In genomic region chr13:75843993-75844683, GRCm38 (mm10) we compare ENCODE assay signal across 12 mouse cellular contexts. TPM values are rescaled to one million over a fixed set of nuclear protein-coding genes. Genes with fewer than 3 reads are reported as not detected.
DNase-seq lines count a peak whose midpoint lies in the region; ATAC-seq and TF ChIP-seq lines count a peak whose summit lies in the region.
"Had no signal": no experiment of that assay in that cellular context is flagged by ENCODE, and none has a peak within 500 bp of the region (broad histone marks: within the 10 kb centered on the region; RNA-seq: fewer than 3 reads in every experiment).

No protein-coding gene starts in this region.

- no peak for TF ChIP-seq CTCF in bone marrow macrophage, adult 2 months (IDR thresholded peaks at IDR 0.05; ENCODE audit: low read depth, low read length)
- TF ChIP-seq CTCF in small intestine, adult 2 months (IDR thresholded peaks at IDR 0.05; ENCODE audit: extremely low read depth, insufficient read length, insufficient replicate concordance, low read depth, low read length), result no peak

- ATAC-seq in liver, embryonic 11.5 days (replicated peaks; ENCODE audit: low FRiP score), result no peak

- H3K36me3 ChIP-seq in liver, embryonic 11.5 days (ENCODE audit: control insufficient read depth, insufficient read depth, low read length), result no peaks in the 10 kb centered on the region
- H3K36me3 ChIP-seq in small intestine, adult 2 months (ENCODE audit: control insufficient read depth, insufficient read depth, low read length), result peaks cover 25% of the 10 kb centered on the region
- H3K36me3 ChIP-seq: stomach, embryonic 15.5 days had no signal

- H3K9me3 ChIP-seq in liver, embryonic 11.5 days (ENCODE audit: control insufficient read depth, low read length), result no peaks in the 10 kb centered on the region
- H3K9me3 ChIP-seq: limb, embryonic 15.5 days; stomach, embryonic 15.5 days had no signal

- H3K4me3 ChIP-seq in bone marrow macrophage, adult 2 months (ENCODE audit: insufficient read depth, low read length), result no peak overlapping the region
- no peak overlapping the region for H3K4me3 ChIP-seq in liver, embryonic 11.5 days (ENCODE audit: low read depth, low read length)
- peak overlapping the region; percentile 50 for H3K4me3 ChIP-seq in small intestine, adult 2 months (ENCODE audit: low read depth, low read length)
- H3K4me3 ChIP-seq: limb, embryonic 15.5 days; stomach, embryonic 15.5 days had no signal

- peak; percentile 17 to 34 for DNase-seq in spleen, postnatal 36 days (ENCODE audit: low spot score in 2 of 2)
- DNase-seq in spleen, adult 18-20 months, result no peak
- no peak for DNase-seq in liver, embryonic 11.5 days (ENCODE audit: low spot score)
- no peak for DNase-seq in layer of hippocampus, adult 9-11 months
- DNase-seq in right cerebral cortex, adult 18-20 months, result no peak
- no peak for DNase-seq in layer of hippocampus, postnatal 36 days
- DNase-seq: adrenal gland, postnatal 10 days; cerebellum, adult 9-11 months had no signal

- H3K27me3 ChIP-seq in liver, embryonic 11.5 days (replicated peaks; ENCODE audit: control insufficient read depth, insufficient read depth, low read length), result no peaks in the 10 kb centered on the region
- H3K27me3 ChIP-seq in small intestine, adult 2 months (ENCODE audit: control insufficient read depth, insufficient read depth, low read length), result no peaks in the 10 kb centered on the region
- H3K27me3 ChIP-seq: limb, embryonic 15.5 days; stomach, embryonic 15.5 days had no signal

- WGBS in liver, embryonic 11.5 days, result 54% methylated on average over 8 of the region's 8 CpGs
- 15% methylated on average over 8 of the region's 8 CpGs for WGBS in small intestine, adult 2 months

- peak overlapping the region; percentile 32 for H3K27ac ChIP-seq in bone marrow macrophage, adult 2 months (ENCODE audit: insufficient read depth, low read depth, low read length)
- no peak overlapping the region for H3K27ac ChIP-seq in liver, embryonic 11.5 days (ENCODE audit: low read depth, low read length)
- H3K27ac ChIP-seq in small intestine, adult 2 months (ENCODE audit: insufficient read depth, low read depth, low read length), result peak overlapping the region; percentile 90
- H3K27ac ChIP-seq: limb, embryonic 15.5 days; stomach, embryonic 15.5 days had no signal

- no peak overlapping the region for H3K9ac ChIP-seq in liver, embryonic 11.5 days (ENCODE audit: low read depth, low read length)
- H3K9ac ChIP-seq: limb, embryonic 15.5 days; stomach, embryonic 15.5 days had no signal

- TF ChIP-seq POLR2A in bone marrow macrophage, adult 2 months (IDR thresholded peaks at IDR 0.05; ENCODE audit: borderline replicate concordance, low read depth, low read length), result no peak
- TF ChIP-seq POLR2A in small intestine, adult 2 months (IDR thresholded peaks at IDR 0.05; ENCODE audit: low read depth, low read length), result no peak

- H3K4me1 ChIP-seq in bone marrow macrophage, adult 2 months (ENCODE audit: control insufficient read depth, insufficient read depth, low read length), result peaks cover 44% of the 10 kb centered on the region
- peaks cover 13% of the 10 kb centered on the region for H3K4me1 ChIP-seq in liver, embryonic 11.5 days (replicated peaks; ENCODE audit: control insufficient read depth, insufficient read depth, low read length)
- H3K4me1 ChIP-seq in small intestine, adult 2 months (ENCODE audit: control insufficient read depth, insufficient read depth, insufficient read length, low read length), result peaks cover 14% of the 10 kb centered on the region; the same call in 1 of the 2 replicates

- H3K4me2 ChIP-seq in liver, embryonic 11.5 days, result 0 out of 2 replicates have a peak overlapping the region, but pooled peaks have one; percentile 1
- H3K4me2 ChIP-seq: limb, embryonic 15.5 days; stomach, embryonic 15.5 days had no signal

RNA-seq across cellular contexts. Expression of gene Glrx, which starts 4.5 kb away (rescaled TPM):
- 112 and 121 TPM in 2 replicates for polyA plus RNA-seq in bone marrow macrophage, adult 2 months (2012; ENCODE audit: insufficient read depth, insufficient read length, missing spikeins)
- 30.1 and 33.1 TPM in 2 replicates for polyA plus RNA-seq in liver, embryonic 11.5 days (2014; fragmentation: Nextera tagmentation; extraction: Ambion mirVana)
- 63.7 and 205 TPM in 2 replicates for polyA plus RNA-seq in small intestine, adult 2 months (2012; rRNA removed)
- total RNA-seq in layer of hippocampus, postnatal 36 days (2021), result 10 to 100 TPM; 41.5 to 45.6 TPM

Comparison
In these comparisons a context has a peak if more than half of its experiments do, and no peak if none do; other contexts are left out.
1. DNase-seq: peak in spleen, postnatal 36 days (2 of 2); none in spleen, adult 18-20 months (0 of 2), liver, embryonic 11.5 days (single experiment), layer of hippocampus, adult 9-11 months (single experiment), right cerebral cortex, adult 18-20 months (single experiment) and layer of hippocampus, postnatal 36 days (0 of 2).